Mouse (Mus musculus) left cerebral cortex, postnatal 4 days (tissue): ENCODE measurements around the gene Csnk2a1. TPM values are rescaled to one million over a fixed set of nuclear protein-coding genes. Genes with fewer than 3 reads are reported as not detected.
"Not testable (repeated sequence)": the region's sequence is repeated elsewhere in the genome, so short reads cannot be mapped to it uniquely, and the experiment has no call there.

ENCODE experiments used
- DNase-seq: peaks from one replicate; pipeline ENCODE4 v3.0.0-alpha.2; 2022
- intact Hi-C: fragments of 180-260 bp; cut with DNase I; formaldehyde crosslinking; loops from one replicate; pipeline ENCODE4 v1.15.1; 2025
- total RNA-seq, 2 experiments: library from RNA; stranded (reverse); gene quantifications; 2 replicates each; pipeline ENCODE4 v1.2.3; 2021

The Csnk2a1 gene
- 100 to 1,000 TPM; 142 to 148 TPM for total RNA-seq

- intact Hi-C loops, result no loop called here
- peak; percentile 90 for DNase-seq
Measured at GRCm38 (mm10) chr2:152226248-152227050, at the start of gene Csnk2a1. TSS of gene Csnk2a1 (plus strand) at chr2:152226839.

- no peak for DNase-seq
- intact Hi-C loops, result no loop called here
Measured at GRCm38 (mm10) chr2:152177162-152177805, 49.4 kb upstream of the Csnk2a1 start.

- intact Hi-C loops, result no loop called here
- no peak for DNase-seq
Measured at GRCm38 (mm10) chr2:152177806-152178170, 48.9 kb upstream of the Csnk2a1 start.

GRCm38 (mm10) chr2:152178345-152178744 lies 48.3 kb upstream of the Csnk2a1 start:
- intact Hi-C loops, result no loop called here
- no peak for DNase-seq

GRCm38 (mm10) chr2:152179301-152179700 lies 47.3 kb upstream of the Csnk2a1 start:
- intact Hi-C loops, result no loop called here
- no peak for DNase-seq

- intact Hi-C loops, result no loop called here
- DNase-seq, result peak; percentile 81
Measured at GRCm38 (mm10) chr2:152180323-152180722, 46.3 kb upstream of the Csnk2a1 start.

GRCm38 (mm10) chr2:152187132-152187531 lies 39.5 kb upstream of the Csnk2a1 start:
- intact Hi-C loops, result no loop called here
- DNase-seq, result no peak

GRCm38 (mm10) chr2:152189213-152189612 lies 37.4 kb upstream of the Csnk2a1 start:
- intact Hi-C loops, result no loop called here
- DNase-seq, result no peak

GRCm38 (mm10) chr2:152189640-152190039 lies 37.0 kb upstream of the Csnk2a1 start:
- DNase-seq, result no peak
- intact Hi-C loops, result loop anchor here (10.0 kb wide), 1 partner anchor 155 kb away; no protein-coding TSS in a partner anchor

- intact Hi-C loops, result loop anchor here (10.0 kb wide), 1 partner anchor 155 kb away; no protein-coding TSS in a partner anchor
- DNase-seq, result no peak
Measured at GRCm38 (mm10) chr2:152190161-152190560, 36.5 kb upstream of the Csnk2a1 start.

- intact Hi-C loops, result loop anchor here (10.0 kb wide), 1 partner anchor 158 kb away; no protein-coding TSS in a partner anchor
- no peak for DNase-seq
Measured at GRCm38 (mm10) chr2:152192591-152193345, 33.9 kb upstream of the Csnk2a1 start.

- DNase-seq, result no peak
- intact Hi-C loops, result loop anchor here (10.0 kb wide), 1 partner anchor 159 kb away; no protein-coding TSS in a partner anchor
Measured at GRCm38 (mm10) chr2:152193346-152193710, 33.3 kb upstream of the Csnk2a1 start.

- DNase-seq, result no peak
- intact Hi-C loops, result loop anchor here (10.0 kb wide), 1 partner anchor 160 kb away; no protein-coding TSS in a partner anchor
Measured at GRCm38 (mm10) chr2:152194586-152194985, 32.1 kb upstream of the Csnk2a1 start.

- intact Hi-C loops, result loop anchor here (2.0 to 10.0 kb wide), 3 partner anchors 70 to 162 kb away; no protein-coding TSS in a partner anchor
- no peak for DNase-seq
Measured at GRCm38 (mm10) chr2:152196896-152197295, 29.7 kb upstream of the Csnk2a1 start.

GRCm38 (mm10) chr2:152197301-152197712 lies 29.3 kb upstream of the Csnk2a1 start:
- peak; percentile 71 for DNase-seq
- intact Hi-C loops, result loop anchor here (2.0 to 10.0 kb wide), 3 partner anchors 70 to 163 kb away; no protein-coding TSS in a partner anchor

- DNase-seq, intact Hi-C loops: not testable (repeated sequence)
Measured at GRCm38 (mm10) chr2:152206139-152206538, 20.5 kb upstream of the Csnk2a1 start.

GRCm38 (mm10) chr2:152211871-152212270 lies 14.8 kb upstream of the Csnk2a1 start:
- intact Hi-C loops, result no loop called here
- no peak for DNase-seq

GRCm38 (mm10) chr2:152216975-152217374 lies 9.7 kb upstream of the Csnk2a1 start:
- DNase-seq, result no peak

GRCm38 (mm10) chr2:152223521-152224300 lies 2.9 kb upstream of the Csnk2a1 start:
- DNase-seq, result no peak

More at GRCm38 (mm10) chr2:152216975-152217374, 9.7 kb upstream of the Csnk2a1 start:
- intact Hi-C loops, result no loop called here

GRCm38 (mm10) chr2:152225536-152225935 lies 1.1 kb upstream of the Csnk2a1 start:
- DNase-seq, result no peak
- intact Hi-C loops, result no loop called here

More at GRCm38 (mm10) chr2:152223521-152224300, 2.9 kb upstream of the Csnk2a1 start:
- intact Hi-C loops, result no loop called here
